In genomic region chr5:104327876-104328275, GRCm38 (mm10) we compare ENCODE assay signal across 37 mouse cellular contexts. TPM values are rescaled to one million over a fixed set of nuclear protein-coding genes. Genes with fewer than 3 reads are reported as not detected.
DNase-seq lines count a peak whose midpoint lies in the region; ATAC-seq lines count a peak whose summit lies in the region.
"Had no signal": no experiment of that assay in that cellular context is flagged by ENCODE, and none has a peak within 500 bp of the region (broad histone marks: within the 10 kb centered on the region; RNA-seq: fewer than 3 reads in every experiment).

No protein-coding gene starts in this region.

- H3K4me1 ChIP-seq in kidney, embryonic 15.5 days = no peaks in the 10 kb centered on the region
- H3K4me1 ChIP-seq in midbrain, embryonic 13.5 days (replicated peaks) = no peaks in the 10 kb centered on the region
- H3K4me1 ChIP-seq in midbrain, embryonic 10.5 days = no peaks in the 10 kb centered on the region
- no peaks in the 10 kb centered on the region; the same call in 1 of the 2 replicates for H3K4me1 ChIP-seq in embryonic facial prominence, embryonic 15.5 days
- H3K4me1 ChIP-seq: forebrain, embryonic 15.5 days; megakaryocyte, embryonic 14.5 days; neural tube, embryonic 15.5 days; stomach, embryonic 15.5 days had no signal

- H3K27ac ChIP-seq in kidney, embryonic 15.5 days = no peak overlapping the region
- no peak overlapping the region for H3K27ac ChIP-seq in midbrain, embryonic 13.5 days
- no peak overlapping the region for H3K27ac ChIP-seq in midbrain, embryonic 10.5 days (replicated peaks)
- no peak overlapping the region for H3K27ac ChIP-seq in embryonic facial prominence, embryonic 15.5 days (replicated peaks)
- H3K27ac ChIP-seq: forebrain, embryonic 15.5 days; neural tube, embryonic 15.5 days; stomach, embryonic 15.5 days had no signal

- no peaks in the 10 kb centered on the region for H3K9me3 ChIP-seq in kidney, embryonic 15.5 days (replicated peaks)
- no peaks in the 10 kb centered on the region for H3K9me3 ChIP-seq in midbrain, embryonic 13.5 days
- H3K9me3 ChIP-seq in midbrain, embryonic 10.5 days (replicated peaks) = no peaks in the 10 kb centered on the region
- H3K9me3 ChIP-seq in embryonic facial prominence, embryonic 15.5 days (replicated peaks) = no peaks in the 10 kb centered on the region
- H3K9me3 ChIP-seq: forebrain, embryonic 15.5 days; megakaryocyte, embryonic 14.5 days; neural tube, embryonic 15.5 days; stomach, embryonic 15.5 days had no signal

- H3K4me2 ChIP-seq in kidney, embryonic 15.5 days = no peak overlapping the region
- H3K4me2 ChIP-seq in midbrain, embryonic 13.5 days (replicated peaks) = no peak overlapping the region
- H3K4me2 ChIP-seq in embryonic facial prominence, embryonic 15.5 days (replicated peaks) = no peak overlapping the region
- H3K4me2 ChIP-seq: forebrain, embryonic 15.5 days; heart, embryonic 11.5 days; neural tube, embryonic 15.5 days; stomach, embryonic 15.5 days had no signal

- no peak overlapping the region for H3K9ac ChIP-seq in kidney, embryonic 15.5 days
- H3K9ac ChIP-seq in midbrain, embryonic 13.5 days (replicated peaks) = no peak overlapping the region
- no peak overlapping the region for H3K9ac ChIP-seq in embryonic facial prominence, embryonic 15.5 days
- H3K9ac ChIP-seq: forebrain, embryonic 15.5 days; neural tube, embryonic 15.5 days; stomach, embryonic 15.5 days had no signal

- peak; percentile 43; the same call in 1 of the 2 replicates for ATAC-seq in kidney, embryonic 15.5 days (replicated peaks; ENCODE audit: low FRiP score)
- ATAC-seq in midbrain, embryonic 13.5 days = peak; percentile 45
- 0 out of 2 replicates have a peak, but pooled peaks have one; percentile 19 for ATAC-seq in embryonic facial prominence, embryonic 15.5 days (ENCODE audit: insufficient number of reproducible peaks, low FRiP score, low TSS enrichment, low read depth)
- ATAC-seq: CD4-positive, CD25-positive, alpha-beta regulatory T cell, adult 4 months had no signal

- no peak overlapping the region for H3K4me3 ChIP-seq in kidney, embryonic 15.5 days (replicated peaks)
- no peak overlapping the region for H3K4me3 ChIP-seq in midbrain, embryonic 13.5 days (replicated peaks)
- H3K4me3 ChIP-seq in midbrain, embryonic 10.5 days = no peak overlapping the region
- H3K4me3 ChIP-seq in embryonic facial prominence, embryonic 15.5 days (replicated peaks) = no peak overlapping the region
- H3K4me3 ChIP-seq: erythroblast, embryonic 14.5 days; forebrain, embryonic 15.5 days; megakaryocyte, embryonic 14.5 days; neural tube, embryonic 15.5 days; stomach, embryonic 15.5 days had no signal

- 0 out of 2 replicates have a peak, but pooled peaks cover 3% of the 10 kb centered on the region for H3K27me3 ChIP-seq in kidney, embryonic 15.5 days
- no peaks in the 10 kb centered on the region for H3K27me3 ChIP-seq in midbrain, embryonic 13.5 days
- H3K27me3 ChIP-seq in midbrain, embryonic 10.5 days (ENCODE audit: low read depth, poor library complexity, severe bottlenecking) = no peaks in the 10 kb centered on the region
- H3K27me3 ChIP-seq in embryonic facial prominence, embryonic 15.5 days = no peaks in the 10 kb centered on the region
- H3K27me3 ChIP-seq: forebrain, embryonic 15.5 days; megakaryocyte, embryonic 14.5 days; neural tube, embryonic 15.5 days; stomach, embryonic 15.5 days had no signal

- intact Hi-C loops in heart, postnatal 25 days (cut with DNase I) = no loop called here

- peak; percentile 44 for DNase-seq in heart, adult 11 months
- no peak for DNase-seq in heart, postnatal 25 days (ENCODE audit: low spot score)
- DNase-seq in kidney, adult 11 months = no peak
- DNase-seq in midbrain, embryonic 10.5 days (ENCODE audit: low spot score) = no peak
- DNase-seq in cerebellum, adult 9-11 months = no peak
- DNase-seq: adrenal gland, postnatal 25 days; cerebellum, adult 18-20 months; cerebellum, postnatal 14 days; gastrocnemius, postnatal 25 days; heart, adult 18-20 months; heart, postnatal 4 days; kidney, adult 2 months; kidney, postnatal 14 days; layer of hippocampus, adult 9-11 months; lung, postnatal 4 days; right cerebral cortex, postnatal 25 days had no signal

- H3K36me3 ChIP-seq in kidney, embryonic 15.5 days = no peaks in the 10 kb centered on the region
- no peaks in the 10 kb centered on the region for H3K36me3 ChIP-seq in midbrain, embryonic 13.5 days
- no peaks in the 10 kb centered on the region for H3K36me3 ChIP-seq in midbrain, embryonic 10.5 days
- no peaks in the 10 kb centered on the region for H3K36me3 ChIP-seq in embryonic facial prominence, embryonic 15.5 days
- H3K36me3 ChIP-seq: forebrain, embryonic 15.5 days; neural tube, embryonic 15.5 days; stomach, embryonic 15.5 days had no signal

RNA-seq across cellular contexts. Expression of gene Mepe, which starts 2.7 kb away (rescaled TPM):
- total RNA-seq in heart, postnatal 25 days (2021) = not detected
- polyA plus RNA-seq in kidney, embryonic 15.5 days (2015; fragmentation: Nextera tagmentation; extraction: Ambion mirVana) = 0.15 TPM in 1 of 2 replicates, not detected in the other
- polyA plus RNA-seq in midbrain, embryonic 13.5 days (2015; fragmentation: Nextera tagmentation; extraction: Ambion mirVana) = not detected in 2 replicates
- polyA plus RNA-seq in midbrain, embryonic 10.5 days (2016; fragmentation: Nextera tagmentation; extraction: Ambion mirVana) = not detected in 2 replicates
- 0.47 and 0.53 TPM in 2 replicates for polyA plus RNA-seq in embryonic facial prominence, embryonic 15.5 days (2015; fragmentation: Nextera tagmentation; extraction: Ambion mirVana)
- total RNA-seq: adrenal gland, adult 18-20 months; adrenal gland, postnatal 25 days; gastrocnemius, adult 18-20 months; gastrocnemius, postnatal 25 days; heart, adult 18-20 months; heart, postnatal 4 days; left cerebral cortex, postnatal 10 days; liver, adult 2 months had no signal
- polyA plus RNA-seq: CD4-positive, CD25-positive, alpha-beta regulatory T cell, adult 4 months; cortical plate, adult 2 months; erythroblast, embryonic 14.5 days; forebrain, embryonic 15.5 days; frontal cortex, adult 2 months; heart, embryonic 11.5 days; heart, embryonic 16.5 days; intestine, embryonic 14.5 days; kidney, adult 2 months; limb, embryonic 11.5 days; liver, adult 2 months; liver, embryonic 16.5 days; lung, embryonic 16.5 days; neural tube, embryonic 15.5 days; stomach, embryonic 15.5 days had no signal

RNA-seq across cellular contexts. Expression of gene Ibsp, which starts 28.9 kb away (rescaled TPM):
- not detected for total RNA-seq in heart, postnatal 25 days (2021)
- 0.14 and 160 TPM in 2 replicates for polyA plus RNA-seq in kidney, embryonic 15.5 days (2015; fragmentation: Nextera tagmentation; extraction: Ambion mirVana)
- 0.12 TPM in 1 of 2 replicates, not detected in the other for polyA plus RNA-seq in midbrain, embryonic 13.5 days (2015; fragmentation: Nextera tagmentation; extraction: Ambion mirVana)
- polyA plus RNA-seq in midbrain, embryonic 10.5 days (2016; fragmentation: Nextera tagmentation; extraction: Ambion mirVana) = 0.05 and 0.12 TPM in 2 replicates
- 718 and 848 TPM in 2 replicates for polyA plus RNA-seq in embryonic facial prominence, embryonic 15.5 days (2015; fragmentation: Nextera tagmentation; extraction: Ambion mirVana)
- total RNA-seq: adrenal gland, postnatal 25 days; gastrocnemius, adult 18-20 months; gastrocnemius, postnatal 25 days; heart, adult 18-20 months; heart, postnatal 4 days; liver, adult 2 months had no signal
- polyA plus RNA-seq: CD4-positive, CD25-positive, alpha-beta regulatory T cell, adult 4 months; erythroblast, embryonic 14.5 days; heart, embryonic 11.5 days; kidney, adult 2 months; limb, embryonic 11.5 days; liver, adult 2 months; liver, embryonic 16.5 days had no signal
